Comparison of ENCODE assay signal across 8 mouse cellular contexts in the genomic region with DNA sequence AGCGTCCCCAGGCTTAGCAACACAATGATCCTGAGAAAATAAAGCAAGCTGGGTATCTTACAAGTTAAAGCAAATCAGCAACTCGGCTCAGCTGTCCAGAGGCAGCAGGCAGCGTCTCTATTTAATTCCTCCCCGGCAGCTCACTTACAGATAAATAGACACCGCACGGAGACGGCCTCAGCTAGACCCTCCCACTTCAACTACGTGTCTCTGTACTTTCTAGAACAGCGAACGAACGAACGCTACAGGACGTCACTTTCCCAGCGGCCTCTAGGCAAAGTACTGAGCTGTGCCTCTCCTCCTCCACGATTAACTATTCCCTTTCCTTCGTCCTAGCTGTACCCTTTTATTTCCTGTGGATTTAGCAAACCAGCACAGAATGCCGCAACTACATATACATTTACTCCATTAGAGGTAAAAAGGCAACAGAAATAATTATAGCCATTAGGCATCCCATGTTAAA. TPM values are rescaled to one million over a fixed set of nuclear protein-coding genes. Genes with fewer than 3 reads are reported as not detected.
A peak's percentile ranks its signal among the peaks of the same experiment; 100 is the strongest.
DNase-seq lines count a peak whose midpoint lies in the region; ATAC-seq and TF ChIP-seq lines count a peak whose summit lies in the region.

No protein-coding gene starts in this region.

- H3K79me2 ChIP-seq in C2C12 (ENCODE audit: control insufficient read depth, insufficient read depth), result peaks cover 52% of the 10 kb centered on the region

- H3K9me3 ChIP-seq in erythroblast, embryonic 14.5 days (ENCODE audit: control insufficient read depth, low read length), result no peaks in the 10 kb centered on the region
- no peaks in the 10 kb centered on the region for H3K9me3 ChIP-seq in heart, embryonic 13.5 days
- no peaks in the 10 kb centered on the region for H3K9me3 ChIP-seq in liver, embryonic 12.5 days (replicated peaks)
- H3K9me3 ChIP-seq in stomach, embryonic 15.5 days, result no peaks in the 10 kb centered on the region

- peaks cover 43% of the 10 kb centered on the region for H3K79me3 ChIP-seq in C2C12 (ENCODE audit: low read depth)

- peak overlapping the region; percentile 94 for H3K9ac ChIP-seq in heart, embryonic 13.5 days
- peak overlapping the region; percentile 83 for H3K9ac ChIP-seq in liver, embryonic 12.5 days
- peak overlapping the region; percentile 48; the same call in 1 of the 2 replicates for H3K9ac ChIP-seq in stomach, embryonic 15.5 days

- no peaks in the 10 kb centered on the region for H3K36me3 ChIP-seq in C2C12 (ENCODE audit: control insufficient read depth, insufficient read depth)
- peaks cover 32% of the 10 kb centered on the region for H3K36me3 ChIP-seq in erythroblast, embryonic 14.5 days (ENCODE audit: control insufficient read depth)
- H3K36me3 ChIP-seq in heart, embryonic 13.5 days, result no peaks in the 10 kb centered on the region
- H3K36me3 ChIP-seq in liver, embryonic 12.5 days, result peaks cover 7% of the 10 kb centered on the region; the same call in 1 of the 2 replicates
- H3K36me3 ChIP-seq in stomach, embryonic 15.5 days, result no peaks in the 10 kb centered on the region

- H3ac ChIP-seq in C2C12 (ENCODE audit: control insufficient read depth, insufficient read length, low read depth), result peak overlapping the region; percentile 35

- peak; percentile 67; the same call in 1 of the 2 replicates for TF ChIP-seq POLR2A in brain, embryonic 14.5 days (IDR thresholded peaks at IDR 0.05; ENCODE audit: borderline replicate concordance, extremely low read depth, insufficient read depth, insufficient read length, poor library complexity, severe bottlenecking)

- no peak for TF ChIP-seq CTCF in C2C12 (IDR thresholded peaks at IDR 0.05; ENCODE audit: control insufficient read depth, insufficient read depth, insufficient read length)
- TF ChIP-seq CTCF in brain, embryonic 14.5 days (IDR thresholded peaks at IDR 0.05; ENCODE audit: borderline replicate concordance, extremely low read depth, insufficient read depth, insufficient read length), result peak; percentile 15; the same call in 1 of the 2 replicates

- no peaks in the 10 kb centered on the region for H3K27me3 ChIP-seq in C2C12 (ENCODE audit: control insufficient read depth, insufficient read depth, insufficient read length)
- H3K27me3 ChIP-seq in erythroblast, embryonic 14.5 days (ENCODE audit: control insufficient read depth), result no peaks in the 10 kb centered on the region
- no peaks in the 10 kb centered on the region for H3K27me3 ChIP-seq in heart, embryonic 13.5 days (replicated peaks)
- H3K27me3 ChIP-seq in liver, embryonic 12.5 days (replicated peaks), result no peaks in the 10 kb centered on the region
- no peaks in the 10 kb centered on the region for H3K27me3 ChIP-seq in stomach, embryonic 15.5 days (replicated peaks)

- peak overlapping the region; percentile 96 for H3K27ac ChIP-seq in heart, embryonic 13.5 days (replicated peaks)
- H3K27ac ChIP-seq in liver, embryonic 12.5 days, result peak overlapping the region; percentile 97
- H3K27ac ChIP-seq in stomach, embryonic 15.5 days, result peak overlapping the region; percentile 94

- DNase-seq in brain, embryonic 14.5 days (ENCODE audit: low read depth), result peak; percentile 97
- peak; percentile 90 for DNase-seq in kidney, postnatal 10 days
- peak; percentile 80 to 81 for DNase-seq in natural killer cell, adult 2 months (ENCODE audit: low spot score in 2 of 2)

- peak; percentile 83 for ATAC-seq in heart, embryonic 13.5 days (ENCODE audit: extremely low read depth, insufficient number of reproducible peaks, low FRiP score, low TSS enrichment)
- peak; percentile 94 for ATAC-seq in liver, embryonic 12.5 days
- peak; percentile 97 for ATAC-seq in stomach, embryonic 15.5 days (ENCODE audit: insufficient read depth, low FRiP score, low read depth)

- H3K4me2 ChIP-seq in heart, embryonic 13.5 days, result peak overlapping the region; percentile 69
- peak overlapping the region; percentile 61 for H3K4me2 ChIP-seq in liver, embryonic 12.5 days
- peak overlapping the region; percentile 55 for H3K4me2 ChIP-seq in stomach, embryonic 15.5 days

- under 1% methylated on average over 17 of the region's 17 CpGs for WGBS in heart, embryonic 13.5 days
- under 1% methylated on average over 17 of the region's 17 CpGs for WGBS in liver, embryonic 12.5 days (ENCODE audit: insufficient replicate concordance)
- WGBS in stomach, embryonic 15.5 days, result under 1% methylated on average over 17 of the region's 17 CpGs

- H3K4me3 ChIP-seq in C2C12 (ENCODE audit: insufficient read depth, poor library complexity, severe bottlenecking), result peak overlapping the region; percentile 64
- peak overlapping the region; percentile 77 for H3K4me3 ChIP-seq in erythroblast, embryonic 14.5 days (replicated peaks)
- peak overlapping the region; percentile 81 for H3K4me3 ChIP-seq in heart, embryonic 13.5 days
- H3K4me3 ChIP-seq in liver, embryonic 12.5 days, result peak overlapping the region; percentile 72
- peak overlapping the region; percentile 54 for H3K4me3 ChIP-seq in stomach, embryonic 15.5 days (replicated peaks)

- H3K4me1 ChIP-seq in erythroblast, embryonic 14.5 days (ENCODE audit: control insufficient read depth), result peaks cover 67% of the 10 kb centered on the region
- peaks cover 27% of the 10 kb centered on the region for H3K4me1 ChIP-seq in heart, embryonic 13.5 days
- peaks cover 51% of the 10 kb centered on the region for H3K4me1 ChIP-seq in liver, embryonic 12.5 days
- H3K4me1 ChIP-seq in stomach, embryonic 15.5 days, result peaks cover 3% of the 10 kb centered on the region; the same call in 1 of the 2 replicates

TF ChIP-seq in C2C12, 6 proteins besides CTCF, POLR2A, EP300 and RAD21:
- no peak for TF ChIP-seq FOSL1 (IDR thresholded peaks at IDR 0.05; ENCODE audit: insufficient read depth, low read length, poor library complexity, severe bottlenecking)
- TF ChIP-seq USF1 (IDR thresholded peaks at IDR 0.05; ENCODE audit: low read depth), result no peak
- no peak for TF ChIP-seq CEBPB (IDR thresholded peaks at IDR 0.05; ENCODE audit: low read depth)
- no peak for TF ChIP-seq MYOG (IDR thresholded peaks at IDR 0.05; ENCODE audit: control insufficient read depth, extremely low read depth, insufficient read length)

RNA-seq across cellular contexts. Expression of gene Dnajb4, which starts 16.4 kb away (rescaled TPM):
- 11.7 TPM for polyA plus RNA-seq in C2C12 (2012; fragmentation: generic; extraction: Trizol)
- 15.9 and 20.7 TPM in 2 replicates for polyA plus RNA-seq in brain, embryonic 14.5 days (2012; rRNA removed)
- 0.78 and 0.87 TPM in 2 replicates for polyA plus RNA-seq in erythroblast, embryonic 14.5 days (2012)
- polyA plus RNA-seq in heart, embryonic 13.5 days (2015; fragmentation: Nextera tagmentation; extraction: Ambion mirVana), result 38.3 and 47.6 TPM in 2 replicates
- 35.7 and 36.3 TPM in 2 replicates for polyA plus RNA-seq in liver, embryonic 12.5 days (2016; fragmentation: Nextera tagmentation; extraction: Ambion mirVana)
- 30.9 and 34.9 TPM in 2 replicates for polyA plus RNA-seq in stomach, embryonic 15.5 days (2015; fragmentation: Nextera tagmentation; extraction: Ambion mirVana)

RNA-seq across cellular contexts. Expression of gene Fubp1, which starts 16.6 kb away (rescaled TPM):
- 53.4 TPM for polyA plus RNA-seq in C2C12 (2012; fragmentation: generic; extraction: Trizol)
- polyA plus RNA-seq in brain, embryonic 14.5 days (2012; rRNA removed), result 264 and 329 TPM in 2 replicates
- polyA plus RNA-seq in erythroblast, embryonic 14.5 days (2012), result 27.0 and 29.1 TPM in 2 replicates
- polyA plus RNA-seq in heart, embryonic 13.5 days (2015; fragmentation: Nextera tagmentation; extraction: Ambion mirVana), result 118 and 128 TPM in 2 replicates
- 143 and 144 TPM in 2 replicates for polyA plus RNA-seq in liver, embryonic 12.5 days (2016; fragmentation: Nextera tagmentation; extraction: Ambion mirVana)
- polyA plus RNA-seq in stomach, embryonic 15.5 days (2015; fragmentation: Nextera tagmentation; extraction: Ambion mirVana), result 191 and 208 TPM in 2 replicates

RNA-seq across cellular contexts. Expression of gene Gipc2, which starts 27.6 kb away (rescaled TPM):
- 1.2 TPM for polyA plus RNA-seq in C2C12 (2012; fragmentation: generic; extraction: Trizol)
- polyA plus RNA-seq in brain, embryonic 14.5 days (2012; rRNA removed), result 4.6 and 6.0 TPM in 2 replicates
- polyA plus RNA-seq in erythroblast, embryonic 14.5 days (2012), result not detected in 2 replicates
- 3.2 and 4.6 TPM in 2 replicates for polyA plus RNA-seq in heart, embryonic 13.5 days (2015; fragmentation: Nextera tagmentation; extraction: Ambion mirVana)
- 11.3 and 12.3 TPM in 2 replicates for polyA plus RNA-seq in liver, embryonic 12.5 days (2016; fragmentation: Nextera tagmentation; extraction: Ambion mirVana)
- 57.5 and 78.6 TPM in 2 replicates for polyA plus RNA-seq in stomach, embryonic 15.5 days (2015; fragmentation: Nextera tagmentation; extraction: Ambion mirVana)

Comparison
In these comparisons a context has a peak if more than half of its experiments do, and no peak if none do; other contexts are left out.
1. Peak in every context shown above with its lines: DNase-seq, ATAC-seq, H3K4me3 ChIP-seq and H3K27ac ChIP-seq.